Mouse (Mus musculus): ENCODE results near the gene Garnl3. TPM values are rescaled to one million over a fixed set of nuclear protein-coding genes. Genes with fewer than 3 reads are reported as not detected.
A peak's percentile ranks its signal among the peaks of the same experiment; 100 is the strongest.

Garnl3 gene
- total RNA-seq (2021) = 10 to 100 TPM; 30.9 to 39.9 TPM

GRCm38 (mm10) chr2:33131500-33132092, at the start of gene Garnl3:
Garnl3 (minus strand) TSS chr2:33131654.
- DNase-seq = peak; percentile 63

- no peak for DNase-seq
These were observed 48.6 kb upstream of the Garnl3 start for GRCm38 (mm10) chr2:33179930-33180630.

GRCm38 (mm10) chr2:33179171-33179929, 47.9 kb upstream of the Garnl3 start:
- DNase-seq = no peak

- DNase-seq = peak; percentile 39 to 53
These were observed 46.9 kb upstream of the Garnl3 start for GRCm38 (mm10) chr2:33178243-33178932.

GRCm38 (mm10) chr2:33177443-33178242, 46.2 kb upstream of the Garnl3 start:
- no peak for DNase-seq

GRCm38 (mm10) chr2:33176921-33177320, 45.5 kb upstream of the Garnl3 start:
- DNase-seq = no peak

GRCm38 (mm10) chr2:33176516-33176915, 45.1 kb upstream of the Garnl3 start:
- no peak for DNase-seq

GRCm38 (mm10) chr2:33173686-33174085, 42.2 kb upstream of the Garnl3 start:
- DNase-seq = no peak

GRCm38 (mm10) chr2:33173126-33173525, 41.7 kb upstream of the Garnl3 start:
- no peak for DNase-seq

- DNase-seq = no peak
These were observed 39.5 kb upstream of the Garnl3 start for GRCm38 (mm10) chr2:33170777-33171565.

GRCm38 (mm10) chr2:33169445-33169844, 38.0 kb upstream of the Garnl3 start:
- DNase-seq = no peak

- DNase-seq = no peak
These were observed 35.6 kb upstream of the Garnl3 start for GRCm38 (mm10) chr2:33167060-33167459.

- DNase-seq = no peak
These were observed 34.4 kb upstream of the Garnl3 start for GRCm38 (mm10) chr2:33165710-33166374.

- DNase-seq = no peak
These were observed 33.8 kb upstream of the Garnl3 start for GRCm38 (mm10) chr2:33165229-33165628.

GRCm38 (mm10) chr2:33164646-33165045, 33.2 kb upstream of the Garnl3 start:
- DNase-seq = no peak

GRCm38 (mm10) chr2:33162126-33162525, 30.7 kb upstream of the Garnl3 start:
- DNase-seq = no peak

- no peak for DNase-seq
These were observed 29.0 kb upstream of the Garnl3 start for GRCm38 (mm10) chr2:33160326-33160973.

GRCm38 (mm10) chr2:33159593-33159992, 28.1 kb upstream of the Garnl3 start:
- DNase-seq = no peak

GRCm38 (mm10) chr2:33158895-33159294, 27.4 kb upstream of the Garnl3 start:
- DNase-seq = no peak

GRCm38 (mm10) chr2:33156283-33156781, 24.9 kb upstream of the Garnl3 start:
- no peak for DNase-seq
